Mouse (Mus musculus): Measurements from ENCODE around the gene Lpo. TPM values are rescaled to one million over a fixed set of nuclear protein-coding genes. Genes with fewer than 3 reads are reported as not detected.

The Lpo gene
- total RNA-seq, 2 experiments from 2014 or later, result 0.05 TPM; not detected in 1

- peak; percentile 21 for ATAC-seq (replicated peaks; ENCODE audit: poor library complexity)
These were observed 68.5 kb downstream of the Lpo start for GRCm38 (mm10) chr11:87759609-87760005.

GRCm38 (mm10) chr11:87758957-87759608 is 69.0 kb downstream of the Lpo start:
- ATAC-seq (replicated peaks; ENCODE audit: poor library complexity), result peak; percentile 4

GRCm38 (mm10) chr11:87758161-87758911 is 69.8 kb downstream of the Lpo start:
- ATAC-seq (replicated peaks; ENCODE audit: poor library complexity), result peak; percentile 5

- no peak for ATAC-seq (replicated peaks; ENCODE audit: poor library complexity)
These were observed 70.8 kb downstream of the Lpo start for GRCm38 (mm10) chr11:87757001-87757954.

Other genes with a start within 250 kb of the Lpo start
- gene Mtmr4, start 236.1 kb downstream of the Lpo start, total RNA-seq (2015), result 14.4 and 15.7 TPM in 2 replicates
- 20.9 and 25.0 TPM in 2 replicates for gene Mtmr4, start 236.1 kb downstream of the Lpo start, total RNA-seq (2017)
- gene Hsf5, start 211.1 kb downstream of the Lpo start, total RNA-seq (2015), result not detected in 2 replicates
- not detected in 2 replicates for gene Hsf5, start 211.1 kb downstream of the Lpo start, total RNA-seq (2017)
- gene Rnf43, start 165.6 kb downstream of the Lpo start, total RNA-seq (2015), result 3.0 and 5.1 TPM in 2 replicates
- gene Rnf43, start 165.6 kb downstream of the Lpo start, total RNA-seq (2017), result 2.2 and 3.0 TPM in 2 replicates
- 147 and 161 TPM in 2 replicates for gene Supt4a, start 90.7 kb downstream of the Lpo start, total RNA-seq (2015)
- gene Supt4a, start 90.7 kb downstream of the Lpo start, total RNA-seq (2017), result 52.8 and 63.7 TPM in 2 replicates
- 34.1 and 38.5 TPM in 2 replicates for gene Tspoap1, start 67.7 kb downstream of the Lpo start, total RNA-seq (2015)
- gene Tspoap1, start 67.7 kb downstream of the Lpo start, total RNA-seq (2017), result 47.0 and 66.4 TPM in 2 replicates
- gene Mpo, start 34.7 kb downstream of the Lpo start, total RNA-seq (2015), result 13,257 and 15,415 TPM in 2 replicates
- gene Mpo, start 34.7 kb downstream of the Lpo start, total RNA-seq (2017), result 8,081 and 8,928 TPM in 2 replicates
- 3.0 and 4.7 TPM in 2 replicates for gene Mks1, start 24.9 kb upstream of the Lpo start, total RNA-seq (2015)
- gene Mks1, start 24.9 kb upstream of the Lpo start, total RNA-seq (2017), result 5.5 and 6.0 TPM in 2 replicates
- gene Epx, start 47.2 kb upstream of the Lpo start, total RNA-seq (2015), result 5.8 and 9.0 TPM in 2 replicates
- gene Epx, start 47.2 kb upstream of the Lpo start, total RNA-seq (2017), result 12.4 and 19.8 TPM in 2 replicates
- gene Olfr462, start 64.0 kb upstream of the Lpo start, total RNA-seq (2015), result not detected in 2 replicates
- not detected in 2 replicates for gene Olfr462, start 64.0 kb upstream of the Lpo start, total RNA-seq (2017)
- not detected in 2 replicates for gene Olfr463, start 69.1 kb upstream of the Lpo start, total RNA-seq (2015)
- gene Olfr463, start 69.1 kb upstream of the Lpo start, total RNA-seq (2017), result not detected in 2 replicates
- not detected in 2 replicates for gene Olfr464, start 92.7 kb upstream of the Lpo start, total RNA-seq (2015)
- gene Olfr464, start 92.7 kb upstream of the Lpo start, total RNA-seq (2017), result not detected in 2 replicates
- gene Dynll2, start 159.2 kb upstream of the Lpo start, total RNA-seq (2015), result 11.1 and 12.8 TPM in 2 replicates
- 9.7 and 18.0 TPM in 2 replicates for gene Dynll2, start 159.2 kb upstream of the Lpo start, total RNA-seq (2017)
- gene Srsf1, start 219.1 kb upstream of the Lpo start, total RNA-seq (2015), result 257 and 278 TPM in 2 replicates
- 528 and 695 TPM in 2 replicates for gene Srsf1, start 219.1 kb upstream of the Lpo start, total RNA-seq (2017)
- gene Vezf1, start 240.0 kb upstream of the Lpo start, total RNA-seq (2015), result 37.5 and 41.8 TPM in 2 replicates
- 16.2 and 18.8 TPM in 2 replicates for gene Vezf1, start 240.0 kb upstream of the Lpo start, total RNA-seq (2017)